Mouse (Mus musculus) bone marrow macrophage, adult 2 months (primary cell): Measurements from ENCODE around the gene Hikeshi. TPM values are rescaled to one million over a fixed set of nuclear protein-coding genes. Genes with fewer than 3 reads are reported as not detected.

ENCODE experiments used
- H3K27ac ChIP-seq: 2 replicates; pipeline ENCODE4 v1.5.1; 2012; ENCODE audit warnings: low read depth, low read length; ENCODE audit not compliant: insufficient read depth
- H3K4me1 ChIP-seq: 2 replicates; pipeline ENCODE4 v1.6.1; 2012; ENCODE audit warnings: low read length; ENCODE audit not compliant: control insufficient read depth, insufficient read depth
- H3K4me3 ChIP-seq: 2 replicates; pipeline ENCODE4 v1.5.1; 2012; ENCODE audit warnings: mild to moderate bottlenecking, low read length, moderate library complexity; ENCODE audit not compliant: insufficient read depth
- CTCF ChIP-seq: IDR thresholded peaks from 2 replicates; pipeline ENCODE4 v1.5.1; 2012; ENCODE audit warnings: low read depth, mild to moderate bottlenecking, low read length, moderate library complexity
- POLR2A ChIP-seq: IDR thresholded peaks from 2 replicates; pipeline ENCODE4 v1.6.1; 2012; ENCODE audit warnings: mild to moderate bottlenecking, low read depth, low read length, borderline replicate concordance
- polyA plus RNA-seq: library from polyadenylated mRNA; stranded (reverse); fragments of >200 nt; gene quantifications from 2 replicates; pipeline ENCODE4 v1.2.4, GENCODE M21; 2012; ENCODE audit not compliant: missing spikeins, insufficient read depth, insufficient read length

Hikeshi gene
- polyA plus RNA-seq, 1 experiment = 35.0 TPM

DNA sequence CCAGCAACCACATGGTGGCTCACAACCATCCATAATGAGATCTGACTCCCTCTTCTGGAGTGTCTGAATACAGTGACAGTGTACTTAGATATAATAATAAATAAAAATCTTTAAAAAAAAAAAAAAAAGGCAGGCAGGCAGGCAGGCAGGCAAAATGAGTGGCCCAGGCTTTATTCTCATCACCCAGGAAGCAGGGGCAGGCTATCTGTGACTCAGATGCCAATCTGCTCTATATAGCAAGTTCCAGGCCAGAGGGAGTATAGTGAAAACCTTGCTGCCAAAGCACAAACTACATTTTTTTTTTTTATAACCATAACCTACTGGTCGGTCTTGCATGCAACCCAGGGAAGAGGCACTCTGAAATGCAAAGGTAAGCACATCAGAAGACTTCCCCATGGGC, 25.8 kb upstream of the Hikeshi start:
- H3K27ac ChIP-seq = peak overlapping the region; percentile 32

GRCm38 (mm10) chr7:89963135-89963534, 22.1 kb upstream of the Hikeshi start:
- no peak for TF ChIP-seq CTCF
- TF ChIP-seq POLR2A = no peak
- no peak overlapping the region for H3K27ac ChIP-seq
- no peak overlapping the region for H3K4me3 ChIP-seq
- H3K4me1 ChIP-seq = peaks cover 22% of the 10 kb centered on the region

More for the DNA sequence above, 25.8 kb upstream of the Hikeshi start:
- no peak for TF ChIP-seq POLR2A
- no peak for TF ChIP-seq CTCF
- no peak overlapping the region for H3K4me3 ChIP-seq
- peaks cover 19% of the 10 kb centered on the region for H3K4me1 ChIP-seq

DNA sequence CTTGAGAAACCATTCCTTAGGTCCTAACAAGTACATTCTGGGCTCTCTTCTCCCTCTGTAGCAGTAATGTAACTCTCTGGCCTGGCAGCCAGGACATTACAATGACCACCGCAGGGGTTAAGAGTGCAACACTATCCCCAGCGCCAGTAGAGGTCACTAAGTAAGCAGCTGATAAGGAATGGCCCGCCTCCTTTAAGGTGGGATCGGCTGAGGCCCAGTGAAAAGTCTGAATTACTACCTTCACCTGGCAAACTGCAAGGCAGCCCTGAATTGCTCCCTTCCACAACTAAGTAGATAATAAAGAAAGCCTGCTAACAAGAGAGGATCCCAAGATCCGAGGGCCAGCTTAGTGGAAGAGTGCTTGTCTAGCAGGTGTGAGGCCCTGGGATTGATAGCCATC, 16.3 kb upstream of the Hikeshi start:
- peaks cover 9% of the 10 kb centered on the region for H3K4me1 ChIP-seq
- TF ChIP-seq CTCF (no peak), POLR2A (no peak)
- no peak overlapping the region for H3K27ac ChIP-seq
- no peak overlapping the region for H3K4me3 ChIP-seq

DNA sequence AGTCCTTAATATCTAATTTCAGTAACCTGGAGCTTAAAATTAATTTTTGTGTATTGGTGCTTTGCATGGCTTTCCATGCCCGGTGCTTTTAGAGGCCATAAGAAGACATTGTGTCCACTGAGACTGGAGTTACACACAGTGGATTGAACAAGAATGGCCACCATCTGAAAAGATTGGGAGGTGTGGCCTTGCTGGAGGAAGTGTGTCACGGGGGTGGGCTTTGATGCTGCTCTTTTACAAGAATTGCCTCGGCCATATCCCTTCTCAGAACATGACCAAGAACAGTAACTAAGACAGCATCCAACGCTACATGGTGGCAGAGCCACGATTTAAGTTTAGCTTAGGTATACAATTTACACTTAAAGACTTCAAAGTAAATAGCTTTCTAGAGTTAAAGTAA, 13.3 kb upstream of the Hikeshi start:
- no peak overlapping the region for H3K27ac ChIP-seq
- H3K4me3 ChIP-seq = no peak overlapping the region
- no peak for TF ChIP-seq CTCF
- no peak for TF ChIP-seq POLR2A
- peaks cover 6% of the 10 kb centered on the region for H3K4me1 ChIP-seq

DNA sequence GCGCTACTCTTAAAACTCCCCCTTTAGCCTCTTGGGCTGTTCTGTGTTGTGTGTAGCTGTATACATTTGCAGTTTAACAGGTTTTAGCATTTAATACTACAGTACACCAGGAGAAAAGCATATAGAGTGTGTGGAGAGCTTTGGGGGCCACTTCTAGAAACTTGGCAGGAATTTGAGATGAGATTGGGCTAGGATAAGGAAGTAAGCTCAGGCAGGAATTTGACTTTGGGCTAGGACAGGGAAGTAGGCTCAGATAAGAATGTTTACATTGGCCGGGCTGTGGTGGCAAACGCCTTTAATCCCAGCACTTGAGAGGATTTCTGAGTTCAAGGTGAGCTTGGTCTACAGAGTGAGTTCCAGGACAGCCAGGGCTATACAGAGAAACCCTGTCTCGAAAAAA, 8.4 kb upstream of the Hikeshi start:
- H3K4me1 ChIP-seq = no peaks in the 10 kb centered on the region
- H3K4me3 ChIP-seq = no peak overlapping the region
- TF ChIP-seq POLR2A = no peak
- no peak for TF ChIP-seq CTCF
- H3K27ac ChIP-seq = no peak overlapping the region

DNA sequence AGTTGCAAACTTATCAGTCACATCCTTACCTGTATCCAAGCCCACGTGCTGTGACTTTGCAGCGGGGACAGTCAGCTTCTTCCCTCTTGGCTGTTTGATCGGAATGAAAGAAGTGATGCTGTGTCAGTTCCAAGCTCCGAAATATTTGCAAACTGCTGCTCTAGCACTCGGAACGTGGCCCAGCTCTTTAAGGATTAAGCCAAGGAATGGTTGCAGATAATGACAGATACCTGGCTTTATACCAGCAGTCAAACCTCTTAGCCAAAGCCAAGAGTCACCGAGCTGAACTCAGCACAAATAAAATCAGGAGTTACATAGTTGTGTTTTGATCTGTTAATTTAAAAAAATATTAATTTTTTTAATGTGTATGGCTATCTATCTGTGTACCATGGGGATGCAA, 7.0 kb upstream of the Hikeshi start:
- Histone ChIP-seq H3K4me1 (no peaks in the 10 kb centered on the region), H3K27ac (no peak overlapping the region), H3K4me3 (no peak overlapping the region)
- TF ChIP-seq POLR2A (no peak), CTCF (no peak)

DNA sequence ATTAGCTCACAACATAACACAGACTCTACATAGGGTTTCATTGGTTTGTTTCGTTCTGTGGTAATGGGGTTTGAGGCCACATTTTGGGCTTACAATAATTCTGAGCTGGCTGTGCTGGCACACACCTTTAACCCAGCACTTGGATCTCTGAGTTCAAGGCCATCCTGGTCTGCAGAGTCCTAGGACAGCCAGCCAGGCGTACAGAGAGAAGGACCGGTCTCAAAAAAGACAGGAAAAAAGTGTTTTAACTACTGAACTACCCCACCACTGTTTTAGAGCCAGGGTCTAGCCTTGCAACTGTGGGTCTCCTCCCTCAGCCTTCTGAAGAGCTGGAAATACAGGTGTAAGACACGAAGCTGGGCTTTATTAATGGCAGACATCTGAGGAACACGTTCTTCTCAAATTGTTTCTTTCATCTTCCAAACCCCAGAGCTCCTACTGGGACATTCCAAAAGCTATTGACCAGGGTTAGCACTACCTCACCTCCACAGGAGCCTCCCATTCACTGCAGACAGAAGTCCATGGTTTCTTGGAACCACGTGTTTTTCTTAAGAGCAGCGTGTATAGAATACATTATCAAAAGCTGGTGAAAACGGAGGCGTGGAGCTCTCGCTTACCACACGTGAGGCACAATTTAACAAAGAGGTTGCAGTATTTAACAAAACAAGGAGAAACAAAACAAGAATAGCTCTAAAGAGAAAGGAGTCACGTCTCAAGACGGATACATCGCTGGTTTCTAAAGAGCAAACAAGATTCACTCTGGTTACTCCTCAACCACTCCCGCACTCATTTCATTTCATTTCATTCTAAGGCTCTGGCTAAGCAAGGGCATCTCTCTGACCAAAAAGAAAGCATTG, 1.3 kb downstream of the Hikeshi start:
- H3K4me3 ChIP-seq = peak overlapping the region; percentile 78
- H3K4me1 ChIP-seq = peaks cover 4% of the 10 kb centered on the region
- TF ChIP-seq POLR2A (no peak), CTCF (no peak)
- H3K27ac ChIP-seq = no peak overlapping the region

- Histone ChIP-seq H3K4me1 (no peaks in the 10 kb centered on the region), H3K27ac (no peak overlapping the region), H3K4me3 (no peak overlapping the region)
- TF ChIP-seq CTCF = no peak
- no peak for TF ChIP-seq POLR2A
Observed at GRCm38 (mm10) chr7:89923441-89924180, 17.4 kb downstream of the Hikeshi start.

- Histone ChIP-seq H3K4me3 (no peak overlapping the region), H3K27ac (no peak overlapping the region), H3K4me1 (no peaks in the 10 kb centered on the region)
- TF ChIP-seq CTCF (no peak), POLR2A (no peak)
Observed at GRCm38 (mm10) chr7:89917776-89918175, 23.2 kb downstream of the Hikeshi start.

DNA sequence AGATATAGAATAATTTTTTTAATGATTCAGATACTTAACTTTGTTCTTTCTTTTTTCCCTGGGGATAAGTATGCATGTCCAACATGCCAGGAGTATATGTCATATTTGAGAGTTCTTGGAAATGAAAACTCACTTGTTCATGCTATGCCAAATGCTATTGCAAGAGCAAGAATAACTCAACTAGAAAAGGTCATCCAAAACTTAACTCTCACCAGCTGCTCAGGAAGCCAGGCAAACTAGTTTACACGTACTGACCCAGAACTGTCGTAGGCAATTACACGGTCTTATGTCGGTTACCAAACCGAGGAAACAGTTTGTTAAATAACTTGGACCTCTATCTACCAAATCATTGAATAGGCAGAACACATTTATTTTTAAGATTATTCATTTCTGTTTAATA, 24.3 kb downstream of the Hikeshi start:
- Histone ChIP-seq H3K27ac (no peak overlapping the region), H3K4me1 (no peaks in the 10 kb centered on the region), H3K4me3 (no peak overlapping the region)
- TF ChIP-seq POLR2A (no peak), CTCF (no peak)

- H3K27ac ChIP-seq = no peak overlapping the region
- no peak for TF ChIP-seq CTCF
- no peak for TF ChIP-seq POLR2A
- no peaks in the 10 kb centered on the region for H3K4me1 ChIP-seq
- H3K4me3 ChIP-seq = no peak overlapping the region
Observed at GRCm38 (mm10) chr7:89913432-89914158, 27.4 kb downstream of the Hikeshi start.
